Mouse (Mus musculus) olfactory bulb, adult 2 months (tissue): ENCODE measurements around the gene Ddx58. TPM values are rescaled to one million over a fixed set of nuclear protein-coding genes. Genes with fewer than 3 reads are reported as not detected.

Experiments
- H3K27ac ChIP-seq: fragments of 200-500 bp; 2 replicates; pipeline ENCODE4 v1.5.1; 2012; ENCODE audit warnings: low read depth, low read length; ENCODE audit not compliant: insufficient read depth
- H3K4me1 ChIP-seq: fragments of 200-500 bp; 2 replicates; pipeline ENCODE4 v1.6.1; 2012; ENCODE audit warnings: low read length; ENCODE audit not compliant: control insufficient read depth, insufficient read depth
- H3K4me3 ChIP-seq: fragments of 200-500 bp; 2 replicates; pipeline ENCODE4 v1.5.1; 2012; ENCODE audit warnings: mild to moderate bottlenecking, low read depth, low read length, moderate library complexity; ENCODE audit not compliant: insufficient read depth
- CTCF ChIP-seq: fragments of 200-500 bp; IDR thresholded peaks from 2 replicates; pipeline ENCODE4 v1.5.1; 2012; ENCODE audit warnings: low read depth, mild to moderate bottlenecking, low read length, moderate library complexity; ENCODE audit not compliant: insufficient read depth
- POLR2A ChIP-seq: fragments of 200-500 bp; IDR thresholded peaks from 2 replicates; pipeline ENCODE4 v1.6.1; 2012; ENCODE audit warnings: mild to moderate bottlenecking, low read depth, low read length, moderate library complexity; ENCODE audit not compliant: insufficient read depth
- WGBS: fragments of 180-500 bp; shearing (Covaris S2); methylation state at CpG from one replicate; pipeline ENCODE4 v1.1.7; 2018; 5-methylcytosine and 5-hydroxymethylcytosine counted together
- polyA plus RNA-seq: library from polyadenylated mRNA; stranded (reverse); fragments of >200 nt; gene quantifications from 2 replicates; pipeline ENCODE4 v1.2.4, GENCODE M21; 2012; ENCODE audit warnings: low replicate concordance; ENCODE audit not compliant: missing spikeins, insufficient read depth, insufficient read length

Gene Ddx58
- polyA plus RNA-seq, 1 experiment: not detected

- H3K27ac ChIP-seq: no peak overlapping the region
- 4% methylated on average over 17 of the region's 17 CpGs for WGBS
- H3K4me1 ChIP-seq: peaks cover 9% of the 10 kb centered on the region
- peak overlapping the region; percentile 63 for H3K4me3 ChIP-seq
- TF ChIP-seq CTCF: no peak
- no peak for TF ChIP-seq POLR2A
Measured at GRCm38 (mm10) chr4:40238483-40239408, 882 bp downstream of the Ddx58 start.

GRCm38 (mm10) chr4:40236829-40237228 is 2.8 kb downstream of the Ddx58 start:
- Histone ChIP-seq H3K4me3 (no peak overlapping the region), H3K27ac (no peak overlapping the region), H3K4me1 (peaks cover 9% of the 10 kb centered on the region)
- 78% methylated on average over 4 of the region's 4 CpGs for WGBS
- no peak for TF ChIP-seq POLR2A
- no peak for TF ChIP-seq CTCF

GRCm38 (mm10) chr4:40234256-40234655 is 5.4 kb downstream of the Ddx58 start:
- no peak overlapping the region for H3K27ac ChIP-seq
- 80% methylated on average over 6 of the region's 6 CpGs for WGBS
- H3K4me1 ChIP-seq: peaks cover 5% of the 10 kb centered on the region
- TF ChIP-seq POLR2A: no peak
- no peak for TF ChIP-seq CTCF
- H3K4me3 ChIP-seq: no peak overlapping the region

GRCm38 (mm10) chr4:40233062-40233664 is 6.5 kb downstream of the Ddx58 start:
- Histone ChIP-seq H3K4me1 (no peaks in the 10 kb centered on the region), H3K4me3 (no peak overlapping the region), H3K27ac (no peak overlapping the region)
- TF ChIP-seq CTCF (no peak), POLR2A (no peak)
- WGBS: 92% methylated on average over 7 of the region's 7 CpGs

- Histone ChIP-seq H3K4me1 (no peaks in the 10 kb centered on the region), H3K4me3 (no peak overlapping the region), H3K27ac (no peak overlapping the region)
- 94% methylated on average over 6 of the region's 6 CpGs for WGBS
- no peak for TF ChIP-seq POLR2A
Measured at GRCm38 (mm10) chr4:40229723-40230122, 9.9 kb downstream of the Ddx58 start.

- Histone ChIP-seq H3K4me3 (no peak overlapping the region), H3K27ac (no peak overlapping the region), H3K4me1 (no peaks in the 10 kb centered on the region)
- 94% methylated on average over 7 of the region's 7 CpGs for WGBS
- no peak for TF ChIP-seq POLR2A
- TF ChIP-seq CTCF: no peak
Measured at GRCm38 (mm10) chr4:40227886-40228285, 11.7 kb downstream of the Ddx58 start.

GRCm38 (mm10) chr4:40227131-40227530 is 12.5 kb downstream of the Ddx58 start:
- WGBS: 90% methylated on average over 11 of the region's 11 CpGs
- Histone ChIP-seq H3K4me1 (no peaks in the 10 kb centered on the region), H3K27ac (no peak overlapping the region), H3K4me3 (no peak overlapping the region)
- TF ChIP-seq POLR2A: no peak
- no peak for TF ChIP-seq CTCF

- no peak overlapping the region for H3K4me3 ChIP-seq
- WGBS: 73% methylated on average over 5 of the region's 5 CpGs
- TF ChIP-seq CTCF: no peak
- no peak for TF ChIP-seq POLR2A
- no peak overlapping the region for H3K27ac ChIP-seq
- no peaks in the 10 kb centered on the region; the same call in 1 of the 2 replicates for H3K4me1 ChIP-seq
Measured at GRCm38 (mm10) chr4:40226095-40226494, 13.5 kb downstream of the Ddx58 start.
